Mouse (Mus musculus) hindbrain, embryonic 12.5 days (tissue): ENCODE data around the gene Gm28891. TPM values are rescaled to one million over a fixed set of nuclear protein-coding genes. Genes with fewer than 3 reads are reported as not detected.
"Not testable (repeated sequence)": the region's sequence is repeated elsewhere in the genome, so short reads cannot be mapped to it uniquely, and the experiment has no call there.

Experiments
- ATAC-seq: fragments of 200-750 bp; cut with Nextera tagmentation; 2 replicates; pipeline ENCODE4 v1.8.0; 2017; ENCODE audit warnings: moderate TSS enrichment; ENCODE audit not compliant: low FRiP score
- H3K27ac ChIP-seq: fragments of 300-500 bp; sonication (generic); 2 replicates; pipeline ENCODE4 v1.5.1; 2016; ENCODE audit warnings: mild to moderate bottlenecking
- H3K27me3 ChIP-seq: fragments of 300-500 bp; sonication (generic); 2 replicates; pipeline ENCODE4 v1.6.1; 2016; ENCODE audit warnings: mild to moderate bottlenecking
- H3K36me3 ChIP-seq: fragments of 300-500 bp; sonication (generic); 2 replicates; pipeline ENCODE4 v1.6.1; 2016; ENCODE audit warnings: mild to moderate bottlenecking
- H3K4me1 ChIP-seq: fragments of 300-500 bp; sonication (generic); 2 replicates; pipeline ENCODE4 v1.6.1; 2016
- H3K4me2 ChIP-seq: fragments of 300-500 bp; sonication (generic); replicated peaks from 2 replicates; pipeline ENCODE4 v1.6.1; 2016; ENCODE audit warnings: mild to moderate bottlenecking
- H3K4me3 ChIP-seq: fragments of 300-500 bp; sonication (generic); 2 replicates; pipeline ENCODE4 v1.5.1; 2016; ENCODE audit warnings: mild to moderate bottlenecking
- H3K9ac ChIP-seq: fragments of 300-500 bp; sonication (generic); 2 replicates; pipeline ENCODE4 v1.6.1; 2016; ENCODE audit warnings: mild to moderate bottlenecking, moderate library complexity
- H3K9me3 ChIP-seq: fragments of 300-500 bp; sonication (generic); replicated peaks from 2 replicates; pipeline ENCODE4 v1.6.1; 2016; ENCODE audit warnings: mild to moderate bottlenecking
- WGBS: fragments of 180-500 bp; shearing (Covaris S2); methylation state at CpG from one replicate; pipeline ENCODE4 v1.1.7; 2016; 5-methylcytosine and 5-hydroxymethylcytosine counted together
- polyA plus RNA-seq: library from polyadenylated mRNA; unstranded; fragments of >200 nt; fragmentation: Nextera tagmentation; extraction: Ambion mirVana; gene quantifications from 2 replicates; pipeline ENCODE4 v1.2.1, GENCODE M21; 2016

The Gm28891 gene
- not detected in 2 replicates for polyA plus RNA-seq

- H3K27me3 ChIP-seq, result not testable (repeated sequence)
These were observed at the start of gene Gm28891 for GRCm38 (mm10) chrY:60240902-60241301. Gm28891 (plus strand) TSS chrY:60241202.

More at GRCm38 (mm10) chrY:60240902-60241301, at the start of gene Gm28891:
- not testable (repeated sequence) for H3K4me3 ChIP-seq, ATAC-seq, H3K4me2 ChIP-seq, H3K9ac ChIP-seq, H3K27ac ChIP-seq, H3K36me3 ChIP-seq, H3K9me3 ChIP-seq, H3K4me1 ChIP-seq
- WGBS, result 76% methylated on average over 3 of the region's 8 CpGs
